Mouse (Mus musculus): ENCODE data around the gene Fpr1.

GRCm38 (mm10) chr17:17900768-17901167 lies 17.0 kb upstream of the Fpr1 start:
- TF ChIP-seq CTCF (IDR thresholded peaks at IDR 0.05; ENCODE audit: low read depth, low read length) (no peak), POLR2AphosphoS5 (IDR thresholded peaks at IDR 0.05; ENCODE audit: insufficient replicate concordance, low read depth, low read length) (no peak), GATA1 (IDR thresholded peaks at IDR 0.05; ENCODE audit: borderline replicate concordance, low read length) (no peak), TAL1 (conservative IDR thresholded peaks at IDR 0.05; ENCODE audit: low read depth, low read length) (no peak), GATA2 (IDR thresholded peaks at IDR 0.05; ENCODE audit: borderline replicate concordance, low read depth, low read length) (no peak)

Data from G1E (cell line).